Mouse (Mus musculus): ENCODE measurements around the gene Kdm4c.
A peak's percentile ranks its signal among the peaks of the same experiment; 100 is the strongest.
"Not testable (repeated sequence)": the region's sequence is repeated elsewhere in the genome, so short reads cannot be mapped to it uniquely, and the experiment has no call there.

Kdm4c gene

DNA sequence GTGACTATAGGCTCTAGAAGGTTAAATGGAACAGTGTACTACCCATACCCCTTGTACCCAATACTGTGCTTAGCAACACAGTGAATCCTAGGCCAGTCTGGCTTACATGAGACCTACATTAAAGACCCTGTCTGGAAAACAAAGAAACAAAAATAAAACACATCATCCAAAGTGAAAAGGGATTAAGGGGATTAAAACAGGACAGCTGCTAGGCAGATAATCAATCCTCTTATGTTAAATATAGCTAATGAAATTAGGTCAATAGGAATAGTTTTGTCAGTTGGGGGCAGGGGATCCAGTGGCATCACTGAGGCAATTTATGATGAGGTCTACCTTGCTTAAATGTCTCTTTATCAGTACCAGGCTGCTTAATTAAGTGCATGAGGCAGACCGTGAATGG lies at the start of gene Kdm4c:
Gene Kdm4c (plus strand): TSS at position 322 of the 400 bp plus-strand sequence.
- DNase-seq (ENCODE audit: low spot score in 2 of 2), result no peak

DNA sequence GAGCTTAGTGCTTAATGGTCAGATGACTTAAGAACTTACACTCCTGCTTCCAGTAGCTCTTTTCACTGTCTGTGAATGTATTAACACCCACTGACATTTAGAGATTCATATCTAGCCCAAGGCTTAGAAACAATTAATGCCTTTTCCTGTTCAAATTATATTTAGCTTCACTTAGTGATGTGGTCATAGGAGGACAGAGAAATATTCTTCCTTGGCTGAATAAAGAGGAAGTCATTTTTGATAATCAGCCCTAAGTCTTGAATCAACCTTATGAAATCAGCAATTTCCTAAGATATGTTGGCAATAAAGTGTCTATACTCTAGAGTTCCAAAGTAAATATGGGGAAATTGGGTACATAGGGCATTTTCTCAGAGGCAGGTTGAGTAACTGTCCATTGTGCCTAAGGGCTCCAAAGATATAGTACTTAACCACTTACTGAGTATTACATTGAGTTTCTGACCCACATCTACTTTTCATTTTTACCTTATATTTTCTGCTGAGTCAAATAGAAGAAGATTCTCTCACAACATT lies 41.0 kb upstream of the Kdm4c start:
- DNase-seq (ENCODE audit: low spot score in 2 of 2), result no peak

DNA sequence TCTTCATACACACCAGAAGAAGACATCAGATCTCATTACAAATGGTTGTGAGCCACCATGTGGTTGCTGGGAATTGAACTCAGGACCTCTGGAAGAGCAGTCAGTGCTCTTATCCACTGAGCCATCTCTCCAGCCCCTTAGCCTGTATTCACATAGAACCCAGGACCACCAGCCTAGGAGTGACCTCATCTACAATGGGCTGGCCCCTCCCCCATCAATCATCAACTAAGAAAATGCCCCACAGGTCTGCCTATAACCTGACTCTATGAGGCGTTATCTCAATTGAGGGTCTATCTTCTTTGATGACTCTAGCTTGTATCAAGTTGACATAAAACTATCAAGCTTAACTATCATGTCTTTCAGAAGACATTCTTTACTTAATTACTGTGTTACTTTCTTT lies 20.5 kb upstream of the Kdm4c start:
- DNase-seq (ENCODE audit: low spot score in 2 of 2), result not testable (repeated sequence)

DNA sequence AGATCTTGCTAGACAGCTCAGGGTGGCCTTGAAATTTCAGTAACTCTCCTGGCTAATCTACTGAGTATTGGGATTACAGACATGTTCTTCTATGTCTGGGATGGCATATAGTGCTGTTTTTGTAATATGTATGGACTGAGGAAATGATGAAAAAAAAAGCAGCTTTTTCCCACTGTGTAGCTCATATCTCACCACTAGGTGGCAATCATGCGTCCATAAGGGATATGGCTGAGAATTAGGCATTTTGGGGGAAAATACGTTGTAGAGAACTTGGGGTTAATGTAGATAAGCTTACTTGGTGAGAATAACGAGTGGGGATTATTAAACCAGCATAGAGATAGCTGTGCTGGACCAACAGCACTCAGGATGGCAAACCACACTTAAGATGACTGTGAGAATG lies 19.9 kb upstream of the Kdm4c start:
- no peak for DNase-seq (ENCODE audit: low spot score in 2 of 2)

DNA sequence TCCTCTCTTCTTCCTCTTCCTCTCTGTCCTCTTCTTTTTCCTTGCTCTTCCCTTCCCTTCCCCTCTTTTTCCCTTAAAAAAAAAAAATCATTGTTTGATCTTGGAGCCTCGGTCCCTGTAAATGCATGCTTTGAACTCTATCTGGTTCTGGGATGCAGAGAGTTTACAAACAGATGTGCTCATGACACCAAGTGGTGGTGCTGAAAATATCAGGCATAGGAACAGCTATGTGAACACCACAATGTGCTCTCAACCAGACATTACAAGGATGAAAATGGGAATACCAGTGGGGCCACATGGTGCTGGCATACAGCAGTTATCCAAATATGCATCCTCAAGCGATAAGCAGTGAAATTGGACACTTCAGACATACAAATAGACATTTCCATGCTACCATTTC lies 18.1 kb upstream of the Kdm4c start:
- DNase-seq (ENCODE audit: low spot score in 2 of 2), result no peak

DNA sequence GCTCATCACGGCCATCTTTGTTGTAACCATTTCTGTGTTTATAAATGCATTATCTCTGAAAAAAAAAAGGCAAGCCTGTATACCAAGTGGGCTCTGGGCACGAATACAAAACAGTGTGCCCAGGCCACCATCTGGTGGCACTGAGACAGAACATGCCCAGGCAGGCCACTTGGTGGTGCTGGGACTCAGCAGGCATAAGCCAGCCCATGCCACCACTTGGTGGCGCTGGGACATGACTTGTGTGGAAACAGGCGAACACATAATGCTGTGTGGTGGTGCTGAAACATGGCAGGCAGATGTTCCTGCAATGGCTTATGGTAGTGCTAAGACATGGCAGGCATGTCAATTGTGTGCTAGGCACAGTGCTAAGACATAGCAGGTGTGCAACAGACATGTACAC lies 11.3 kb upstream of the Kdm4c start:
- no peak for DNase-seq (ENCODE audit: low spot score in 2 of 2)

DNA sequence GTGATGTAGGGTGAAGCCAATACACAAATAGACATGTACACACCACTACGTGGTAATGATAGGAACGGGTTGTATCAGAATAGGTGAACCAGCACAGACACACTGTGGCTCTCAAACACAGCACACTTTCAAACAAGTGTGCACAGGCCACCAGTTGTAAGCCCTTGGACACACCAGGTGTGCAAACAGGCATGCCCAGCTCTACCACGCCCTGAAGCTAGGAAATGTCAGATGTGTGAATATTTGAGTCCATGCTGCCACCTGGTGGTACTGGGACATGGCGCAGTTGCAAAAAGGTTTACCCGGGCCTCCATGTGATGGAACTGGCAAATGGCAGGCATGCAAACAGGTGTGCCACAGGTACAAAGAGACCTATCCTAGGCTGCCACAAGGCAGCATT lies 10.9 kb upstream of the Kdm4c start:
- DNase-seq (ENCODE audit: low spot score in 2 of 2), result peak in 1 of 2 experiments; percentile 3

DNA sequence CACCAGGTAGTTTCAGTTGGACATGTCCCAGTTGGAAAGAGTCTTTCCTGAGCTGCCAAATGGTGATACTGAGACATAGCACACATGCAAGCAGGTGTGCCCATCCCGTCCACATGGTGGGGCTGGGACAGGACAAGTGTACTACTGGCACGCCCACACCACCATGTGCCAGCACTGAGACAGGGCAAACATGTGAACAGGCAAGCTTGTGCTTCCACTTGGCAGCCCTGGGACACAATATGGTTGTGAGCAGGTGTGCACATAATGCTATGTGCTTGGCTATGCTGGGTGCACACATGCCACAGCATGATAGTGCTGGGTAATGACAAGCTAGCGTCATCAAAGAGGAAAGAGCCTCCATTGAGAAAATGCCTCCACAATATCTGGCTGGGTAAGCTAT lies 8.8 kb upstream of the Kdm4c start:
- no peak for DNase-seq (ENCODE audit: low spot score in 2 of 2)

DNA sequence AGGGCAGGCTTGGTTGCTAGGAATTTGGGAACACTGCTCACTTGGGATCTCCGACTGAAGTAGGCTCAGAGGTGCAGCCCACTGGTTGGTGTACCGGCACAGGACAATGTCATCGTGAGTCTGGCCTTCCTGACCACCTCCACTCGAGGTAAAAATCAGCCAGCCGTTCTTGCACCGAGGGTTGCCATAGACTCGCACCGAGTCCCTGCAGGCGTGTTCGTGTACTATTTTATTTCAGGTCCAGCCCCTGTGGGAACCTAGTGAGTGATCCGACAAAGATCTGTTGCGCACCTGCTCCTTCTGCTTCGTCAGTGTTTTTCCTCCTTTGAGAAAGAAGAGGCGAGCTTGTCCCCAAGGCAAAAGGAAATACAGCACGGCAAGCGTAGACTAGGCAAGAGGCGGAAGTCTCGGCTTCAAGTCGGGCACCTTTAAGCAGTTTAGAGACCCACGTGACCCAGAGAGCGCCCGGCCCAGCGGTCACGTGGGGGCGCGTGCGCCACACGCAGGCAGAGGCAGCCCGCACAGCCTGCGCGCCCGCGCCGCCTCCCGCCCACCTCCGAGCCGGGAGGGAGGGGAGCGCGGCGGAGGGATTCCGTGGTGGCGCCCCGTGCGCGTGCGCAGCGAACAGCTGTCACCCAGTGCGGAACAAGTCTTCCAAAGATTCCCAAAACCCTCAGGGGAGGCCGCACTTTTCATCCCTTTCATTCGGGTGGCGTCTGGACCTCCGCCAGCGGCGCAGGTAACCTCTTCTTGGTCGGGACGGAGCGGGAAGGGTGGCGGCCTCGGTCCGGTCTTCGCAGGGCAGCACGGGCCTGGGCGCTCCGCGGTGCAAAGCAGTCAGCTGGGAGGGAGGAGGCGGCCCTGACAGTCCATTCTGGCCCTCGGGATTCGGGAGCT lies 9.3 kb downstream of the Kdm4c start:
- peak; percentile 97 for DNase-seq (ENCODE audit: low spot score in 2 of 2)

DNA sequence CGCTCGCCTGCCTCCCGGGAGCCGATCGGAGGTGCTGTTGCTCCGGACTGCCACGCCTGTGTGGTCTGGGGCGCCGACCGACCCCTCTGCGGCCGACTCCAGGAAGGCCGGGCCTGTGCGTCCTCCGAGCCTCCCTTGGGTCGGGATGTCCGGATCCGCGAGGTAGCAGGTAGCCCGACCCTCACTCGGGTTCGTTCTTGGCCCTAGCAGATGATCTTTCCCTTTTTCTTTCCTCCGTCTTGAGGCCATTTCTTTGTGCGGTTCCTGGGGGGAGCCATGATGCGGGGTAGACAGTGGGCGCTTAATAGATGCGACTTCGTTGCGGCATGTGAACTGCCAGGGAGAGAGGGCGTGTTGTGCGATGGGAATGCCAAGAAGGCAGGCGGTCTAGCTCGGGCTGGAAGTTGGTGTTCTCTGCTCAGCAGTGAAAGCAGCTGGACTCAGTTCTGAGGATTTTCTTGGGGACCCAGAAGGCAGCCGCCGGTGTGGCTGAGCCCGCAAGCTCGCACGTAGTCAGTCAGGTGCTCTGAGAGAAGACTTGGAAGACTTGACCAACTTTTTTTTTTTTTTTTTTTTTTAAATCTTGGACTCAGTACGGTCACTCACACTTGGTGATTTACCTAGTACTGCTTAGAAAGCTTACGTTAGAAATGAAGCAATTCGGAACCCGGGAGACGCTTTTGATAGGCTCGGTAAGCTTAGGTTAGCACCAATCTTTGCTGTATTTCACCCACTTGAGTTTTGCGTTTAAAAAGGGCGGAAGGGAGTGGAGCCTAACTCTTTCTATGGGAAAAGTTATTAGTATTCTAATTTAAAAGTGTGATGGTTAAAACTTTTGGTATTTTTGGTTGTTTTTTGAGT lies 10.2 kb downstream of the Kdm4c start:
- no peak for DNase-seq (ENCODE audit: low spot score in 2 of 2)

DNA sequence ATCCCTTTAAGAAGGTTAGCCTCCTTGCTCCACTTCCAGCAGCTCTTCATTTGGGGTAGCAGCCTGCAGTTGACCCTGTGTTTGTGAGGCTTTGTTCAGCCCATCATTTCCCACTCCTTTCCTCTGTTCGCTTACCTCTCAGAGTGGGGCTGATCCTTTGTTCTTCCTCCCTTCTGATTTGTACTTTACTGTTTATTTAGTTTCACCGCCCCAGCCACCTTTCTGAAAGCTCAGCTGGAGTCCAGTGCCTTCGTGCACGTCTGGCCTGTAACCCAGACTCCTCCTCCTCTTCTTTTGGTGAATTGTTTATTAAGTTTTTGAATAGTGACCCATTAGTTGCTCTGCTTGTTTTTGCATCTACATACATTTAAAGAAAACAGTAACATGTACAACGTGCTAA lies 15.6 kb downstream of the Kdm4c start:
- DNase-seq (ENCODE audit: low spot score in 2 of 2), result no peak

DNA sequence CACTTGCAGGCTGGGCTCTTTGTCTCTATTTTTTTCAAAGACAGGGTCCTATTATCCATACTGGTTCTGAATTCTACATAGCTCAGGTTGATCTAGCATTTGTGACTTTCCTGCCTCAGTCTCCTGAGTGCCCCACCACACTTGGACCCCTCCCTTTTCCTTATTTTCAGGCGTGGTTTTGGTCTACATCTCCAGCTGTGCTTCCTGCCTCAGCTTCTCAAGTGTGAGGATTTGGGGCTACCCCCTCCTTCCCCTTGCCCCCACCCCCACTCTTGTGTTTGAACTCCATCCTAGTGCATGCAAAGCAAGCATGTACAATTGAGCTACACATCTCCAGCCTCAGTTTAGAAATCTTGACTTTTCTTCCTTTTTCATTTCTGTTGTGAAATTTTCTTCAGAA lies 16.2 kb downstream of the Kdm4c start:
- no peak for DNase-seq (ENCODE audit: low spot score in 2 of 2)

DNA sequence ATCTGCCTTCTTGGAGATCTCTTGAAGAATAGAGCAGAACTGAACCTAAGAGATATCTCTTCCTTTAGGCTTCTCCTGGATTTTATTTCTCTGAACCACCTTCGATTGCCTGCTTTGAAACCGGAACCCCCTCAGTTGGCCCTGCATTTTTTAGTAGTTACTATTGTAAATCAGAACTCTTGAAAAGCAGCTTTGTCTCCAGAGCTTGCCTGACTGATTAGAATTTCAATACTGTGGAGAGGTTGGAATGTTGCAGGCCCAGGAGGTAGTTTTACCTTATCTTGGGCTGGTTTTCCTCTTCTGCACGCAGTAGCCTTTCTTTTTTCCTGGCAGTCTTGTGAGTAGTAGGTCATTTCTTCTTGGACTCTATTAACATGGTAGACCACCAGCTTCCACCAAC lies 17.0 kb downstream of the Kdm4c start:
- DNase-seq (ENCODE audit: low spot score in 2 of 2), result no peak

DNA sequence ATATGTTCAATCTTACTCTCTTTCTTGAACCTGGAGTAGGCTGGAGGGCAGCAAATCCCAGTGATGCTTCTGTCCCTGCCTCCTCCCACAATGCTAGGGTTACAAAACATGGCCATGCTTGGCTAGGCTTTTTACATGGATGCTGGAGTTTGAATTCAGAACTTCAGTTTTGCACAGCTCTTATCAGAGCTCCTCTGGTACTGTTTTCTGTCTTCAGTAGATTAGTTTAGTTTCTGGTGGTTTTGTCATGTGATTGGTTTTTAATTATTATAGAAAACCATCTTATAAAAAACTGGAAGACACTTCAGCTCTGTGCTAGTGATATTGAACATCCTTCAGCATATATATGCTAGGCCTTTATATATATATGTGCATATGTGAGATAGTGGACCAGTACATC lies 19.6 kb downstream of the Kdm4c start:
- DNase-seq (ENCODE audit: low spot score in 2 of 2), result no peak

DNA sequence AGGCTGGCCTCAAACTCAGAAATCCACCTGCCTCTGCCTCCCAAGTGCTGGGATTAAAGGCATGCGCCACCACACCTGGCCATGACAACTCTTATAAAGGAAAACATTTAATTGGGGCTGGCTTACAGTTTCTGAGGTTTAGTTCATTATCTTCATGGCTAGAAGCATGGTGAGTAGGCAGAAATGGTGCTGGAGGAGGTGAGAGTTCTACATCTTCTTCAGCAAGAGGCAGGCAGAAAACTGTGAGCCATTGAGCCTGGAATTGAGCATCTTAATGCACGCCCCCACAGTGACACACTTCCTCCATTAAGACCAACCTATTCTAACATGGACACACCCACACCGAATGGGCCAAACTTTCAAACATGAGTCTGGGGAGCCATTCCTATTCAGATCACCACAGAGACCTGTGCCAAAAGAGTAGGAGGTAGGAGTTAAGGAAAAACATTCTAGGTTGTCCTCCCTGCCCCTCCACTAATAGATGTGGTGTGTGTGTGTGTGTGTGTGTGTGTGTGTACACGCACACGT lies 22.2 kb downstream of the Kdm4c start:
- DNase-seq (ENCODE audit: low spot score in 2 of 2), result no peak

DNA sequence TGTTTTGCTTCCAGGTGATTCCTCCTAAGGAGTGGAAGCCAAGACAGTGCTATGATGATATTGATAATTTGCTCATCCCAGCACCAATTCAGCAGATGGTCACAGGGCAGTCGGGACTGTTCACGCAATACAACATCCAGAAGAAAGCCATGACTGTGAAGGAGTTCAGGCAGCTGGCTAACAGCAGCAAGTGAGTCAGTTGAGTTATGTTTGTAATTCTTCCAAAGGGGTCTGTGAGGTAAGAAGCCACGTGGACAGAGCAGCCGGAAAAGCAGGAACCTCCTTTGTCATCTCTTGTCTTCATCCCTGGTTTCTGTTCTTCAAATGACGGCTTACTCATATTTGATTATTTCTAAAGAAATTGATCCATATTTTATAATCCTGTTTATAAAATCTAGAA lies 28.9 kb downstream of the Kdm4c start:
- DNase-seq (ENCODE audit: low spot score in 2 of 2), result no peak

DNA sequence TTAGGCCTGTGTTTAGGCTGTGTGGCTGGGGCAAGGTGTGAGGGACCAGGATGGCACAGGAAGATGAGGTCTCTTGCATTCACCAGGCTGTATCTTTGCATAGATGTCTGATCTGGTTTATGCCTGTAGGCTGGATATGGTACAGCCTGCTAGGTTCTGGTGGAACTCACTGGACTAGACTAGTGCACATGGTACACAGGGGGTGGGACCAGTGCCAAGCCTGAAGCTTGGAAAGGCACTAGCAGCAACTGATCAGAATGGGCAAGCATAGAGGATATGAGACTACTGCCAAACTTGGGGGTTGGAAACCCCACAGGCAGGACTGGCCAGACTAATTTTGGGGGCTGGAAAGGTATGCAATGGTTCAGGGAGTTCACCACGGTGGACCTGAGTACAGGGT lies 35.2 kb downstream of the Kdm4c start:
- no peak for DNase-seq (ENCODE audit: low spot score in 2 of 2)

DNA sequence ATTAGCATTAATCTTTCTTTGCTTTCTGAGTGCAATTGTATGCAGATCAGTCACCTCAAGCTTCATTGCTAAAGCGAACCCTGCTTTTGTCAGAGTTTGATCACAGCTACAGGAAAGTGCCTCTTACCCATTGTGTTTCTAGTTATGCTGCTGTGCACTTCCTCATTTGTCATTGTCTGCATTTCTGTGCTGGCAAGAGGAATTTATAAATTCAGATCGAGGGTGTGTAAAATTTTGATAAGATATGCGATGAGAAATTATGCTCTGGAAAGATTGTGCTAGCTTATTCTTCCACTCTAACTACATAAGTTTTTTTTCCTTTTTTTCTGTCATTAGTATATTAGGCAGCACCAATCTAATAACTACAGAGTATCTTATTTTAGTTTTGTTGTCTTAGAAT lies 37.9 kb downstream of the Kdm4c start:
- no peak for DNase-seq (ENCODE audit: low spot score in 2 of 2)

DNA sequence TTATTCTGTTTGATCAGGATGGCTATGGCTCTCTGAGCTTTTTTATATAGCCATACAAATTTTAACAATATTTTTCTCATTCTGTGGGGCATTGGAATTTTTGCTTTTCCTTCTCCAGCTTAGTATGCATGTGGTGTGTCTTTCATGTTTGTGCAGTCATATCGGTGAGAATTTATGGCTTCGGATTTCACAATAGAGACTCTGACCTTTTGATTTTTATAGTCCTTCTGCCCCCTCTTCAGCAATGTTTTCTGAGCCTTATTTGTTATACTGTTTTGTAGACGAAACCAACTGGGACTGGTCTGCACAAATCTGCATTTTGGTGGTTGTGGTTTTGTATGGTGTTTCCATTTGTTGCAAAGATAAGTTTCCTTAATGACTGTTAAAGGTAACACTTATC lies 45.6 kb downstream of the Kdm4c start:
- no peak for DNase-seq (ENCODE audit: low spot score in 2 of 2)

DNA sequence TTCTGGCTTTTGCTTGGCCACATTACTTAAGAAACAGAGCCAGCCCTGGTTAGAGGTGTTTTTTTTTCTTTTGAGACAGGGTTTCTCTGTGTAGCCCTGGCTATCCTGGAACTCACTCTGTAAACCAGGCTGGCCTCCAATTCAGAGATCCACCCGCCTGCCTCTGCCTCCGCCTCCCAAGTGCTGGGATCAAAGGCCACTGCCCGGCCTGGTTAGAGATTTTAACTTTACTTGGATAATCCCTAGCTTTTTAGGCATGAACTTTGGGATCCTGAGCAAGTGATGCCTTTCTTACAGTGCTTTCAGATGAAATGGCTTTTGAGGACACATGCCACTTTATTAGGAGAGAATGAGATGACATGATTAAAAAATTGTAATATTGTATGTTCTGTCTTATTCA lies 52.4 kb downstream of the Kdm4c start:
- DNase-seq (ENCODE audit: low spot score in 2 of 2), result no peak

DNA sequence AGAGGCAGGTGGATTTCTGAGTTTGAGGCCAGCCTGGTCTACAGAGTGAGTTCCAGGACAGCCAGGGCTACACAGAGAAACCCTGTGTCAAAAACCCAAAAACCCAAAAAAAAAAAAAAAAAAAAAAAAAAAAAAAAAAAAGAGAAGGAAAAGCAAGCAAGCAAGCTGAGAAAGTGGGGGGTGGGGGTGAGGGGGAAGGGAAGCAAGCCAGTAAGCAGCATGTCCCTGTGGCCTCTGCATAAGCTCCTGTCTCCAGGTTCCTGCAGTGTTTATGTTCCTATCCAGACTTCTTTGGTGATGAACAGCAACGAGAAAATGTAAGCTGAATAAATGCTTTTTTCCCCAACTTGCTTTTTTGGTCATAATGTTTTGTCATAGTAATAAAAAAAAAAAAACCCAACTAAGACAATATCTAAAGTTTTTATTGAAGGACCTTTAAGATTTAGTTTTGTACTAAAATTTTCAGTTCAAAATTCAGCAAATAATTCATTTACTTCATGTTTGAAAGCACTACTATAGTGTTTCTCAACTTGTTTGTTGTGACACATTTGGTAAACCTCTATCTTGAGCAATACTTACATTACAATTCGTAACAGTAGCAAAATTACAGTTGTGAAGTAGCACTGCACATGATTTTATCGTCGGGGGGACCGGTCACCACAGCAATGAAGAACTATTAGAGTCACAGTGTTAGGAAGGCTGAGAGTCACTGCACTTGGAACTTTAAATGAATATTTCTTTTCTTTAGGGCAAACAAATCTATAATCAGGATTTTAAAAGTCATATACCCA lies 63.2 kb downstream of the Kdm4c start:
- no peak for DNase-seq (ENCODE audit: low spot score in 2 of 2)

DNA sequence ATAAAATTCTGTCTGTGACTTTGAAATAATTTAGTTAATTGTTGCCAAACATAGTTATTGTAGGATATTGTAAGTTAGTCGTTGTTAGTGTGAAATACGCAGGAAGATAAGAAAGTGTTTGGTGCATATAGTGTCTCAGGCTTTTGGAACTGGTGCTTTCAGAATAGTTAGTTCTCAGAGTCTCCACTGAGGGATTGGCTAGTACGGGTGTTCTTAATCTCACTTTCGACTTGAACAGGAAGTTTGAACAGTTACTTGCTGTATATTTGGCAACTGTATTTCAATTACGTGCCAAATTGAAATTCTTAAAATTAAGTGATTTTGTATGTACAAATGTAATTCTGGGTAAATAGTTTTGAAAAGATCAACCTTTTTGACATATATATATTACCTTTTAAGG lies 68.8 kb downstream of the Kdm4c start:
- no peak for DNase-seq (ENCODE audit: low spot score in 2 of 2)

Measured in heart, adult 9 months (tissue).